Mouse (Mus musculus): ENCODE data around the gene Prkaca.
"Not testable (repeated sequence)": the region's sequence is repeated elsewhere in the genome, so short reads cannot be mapped to it uniquely, and the experiment has no call there.

The Prkaca gene

GRCm38 (mm10) chr8:83976101-83976630, 3.4 kb downstream of the Prkaca start:
- DNase-seq (ENCODE audit: low spot score): no peak

DNA sequence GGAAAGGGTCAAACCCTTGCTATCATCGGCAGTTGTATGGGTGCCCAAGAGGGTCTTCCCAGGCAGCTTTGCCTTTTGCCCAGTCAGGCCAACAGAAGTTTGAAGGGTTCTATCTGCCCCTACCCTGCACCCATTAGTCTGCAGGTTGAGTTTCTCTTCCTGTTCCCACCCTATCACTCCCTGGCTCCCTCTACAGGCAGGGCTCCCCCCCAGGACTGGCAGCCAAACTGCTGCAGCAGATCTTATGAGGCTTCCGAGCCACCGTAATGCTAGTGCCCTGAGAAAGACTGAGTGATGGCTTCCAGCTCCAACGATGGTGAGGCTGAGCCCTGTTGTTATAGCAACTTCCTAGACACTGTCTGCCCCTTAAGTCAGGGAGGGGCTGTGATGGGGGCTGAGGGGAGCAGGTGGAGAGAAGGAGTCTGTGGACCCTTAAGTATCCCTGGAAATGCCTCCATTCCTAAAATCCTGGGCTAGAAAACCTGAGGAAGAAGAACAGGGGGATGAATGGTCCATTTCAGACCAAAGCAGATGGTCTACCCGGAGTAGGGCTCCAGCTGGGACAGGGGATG, 4.1 kb downstream of the Prkaca start:
- DNase-seq (ENCODE audit: low spot score): no peak

DNA sequence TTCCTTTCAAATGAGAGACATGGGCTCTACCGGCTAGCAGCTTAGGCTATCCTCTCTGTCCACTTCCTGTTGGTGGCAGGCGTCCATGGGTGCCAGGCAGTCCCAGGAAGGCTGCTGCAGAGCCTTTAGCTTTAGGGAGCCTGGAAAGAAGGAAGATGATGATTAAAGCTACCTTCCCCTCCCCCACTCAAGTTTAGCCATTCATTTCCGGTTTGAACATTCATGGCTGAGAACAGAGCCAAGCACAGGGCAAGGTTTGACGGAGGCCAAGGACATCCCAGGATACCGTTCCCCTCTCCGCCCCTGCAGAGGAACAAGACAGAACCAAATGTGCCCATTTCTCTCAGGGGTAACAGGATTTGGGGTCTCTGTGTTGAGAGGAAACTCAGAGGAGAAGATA, 4.9 kb downstream of the Prkaca start:
- DNase-seq (ENCODE audit: low spot score): no peak

GRCm38 (mm10) chr8:83978200-83978599, 5.4 kb downstream of the Prkaca start:
- no peak for DNase-seq (ENCODE audit: low spot score)

DNA sequence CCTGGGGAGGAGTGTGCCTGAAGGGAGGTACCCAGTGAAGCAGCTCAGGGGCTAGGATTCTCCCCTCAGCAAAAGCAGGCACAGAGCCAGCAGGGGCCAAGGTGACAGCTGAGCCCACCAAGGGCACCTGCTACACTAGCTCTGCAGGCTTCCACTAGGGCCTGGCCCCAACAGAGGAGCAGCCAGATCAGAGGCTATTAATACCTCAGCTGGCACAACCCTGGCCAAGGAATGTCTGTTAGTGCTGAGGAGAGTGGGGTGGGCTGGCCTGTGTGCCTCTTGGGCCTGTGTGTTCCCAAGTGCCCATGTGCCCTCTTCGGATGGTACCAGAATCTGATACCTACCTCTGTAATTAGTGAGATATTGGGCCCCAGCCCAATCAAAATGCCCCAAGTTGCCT, 7.5 kb downstream of the Prkaca start:
- DNase-seq (ENCODE audit: low spot score): no peak

- DNase-seq (ENCODE audit: low spot score): no peak
Observed at GRCm38 (mm10) chr8:83980845-83981244, 8.1 kb downstream of the Prkaca start.

- DNase-seq (ENCODE audit: low spot score): no peak
Observed at GRCm38 (mm10) chr8:83981533-83981932, 8.7 kb downstream of the Prkaca start.

GRCm38 (mm10) chr8:83982449-83982848, 9.7 kb downstream of the Prkaca start:
- no peak for DNase-seq (ENCODE audit: low spot score)

DNA sequence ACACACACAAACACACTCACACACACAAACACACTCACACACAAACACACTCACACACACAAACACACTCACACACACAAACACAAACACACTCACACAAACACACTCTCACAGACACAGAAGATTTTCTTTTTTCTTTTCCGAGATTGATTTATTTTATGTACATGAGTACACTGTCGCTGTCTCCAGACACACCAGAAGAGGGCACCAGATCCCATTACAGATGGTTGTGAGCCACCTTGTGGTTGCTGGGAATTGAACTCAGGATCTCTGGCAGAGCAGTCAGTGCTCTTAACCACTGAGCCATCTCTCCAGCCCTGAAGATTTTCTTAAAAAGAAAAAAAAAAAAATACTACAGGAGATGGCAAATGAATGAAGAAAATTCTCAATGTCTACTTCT, 10.4 kb downstream of the Prkaca start:
- DNase-seq (ENCODE audit: low spot score): not testable (repeated sequence)

DNA sequence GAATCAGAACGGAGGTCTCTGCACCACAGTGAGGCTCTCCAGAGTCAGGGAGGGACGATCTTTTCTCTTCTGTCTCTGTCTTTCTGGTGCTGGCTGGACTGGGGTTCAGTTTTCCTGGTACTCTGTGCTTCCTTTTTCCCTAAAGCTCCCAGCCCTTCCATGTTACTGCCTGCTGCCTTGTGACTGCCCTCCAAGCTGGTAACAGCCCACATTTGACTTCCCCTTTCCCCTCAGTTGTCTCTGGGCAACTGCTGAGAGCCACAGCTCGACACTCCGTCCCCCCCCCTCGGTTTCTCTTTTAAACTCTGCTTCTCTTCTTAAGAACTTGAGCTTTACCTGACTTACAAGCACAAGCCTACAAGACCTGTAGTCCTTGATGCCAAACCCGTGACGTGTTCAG, 16.4 kb downstream of the Prkaca start:
- no peak for DNase-seq (ENCODE audit: low spot score)

DNA sequence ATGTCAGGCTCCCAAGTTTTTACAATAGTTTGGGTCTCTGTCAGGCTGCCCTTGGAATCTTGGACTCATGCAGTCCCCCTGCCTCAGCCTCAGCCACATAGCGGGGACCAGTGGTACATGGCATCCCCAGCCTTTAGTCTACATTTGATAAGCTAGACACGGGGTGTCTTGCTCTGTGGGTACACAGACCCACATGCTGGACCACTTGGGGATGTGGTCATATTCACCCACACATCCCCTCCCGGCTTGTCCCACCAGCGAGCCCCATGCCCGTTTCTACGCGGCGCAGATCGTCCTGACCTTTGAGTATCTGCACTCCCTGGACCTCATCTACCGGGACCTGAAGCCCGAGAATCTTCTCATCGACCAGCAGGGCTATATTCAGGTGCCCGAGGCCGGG, 17.4 kb downstream of the Prkaca start:
- no peak for DNase-seq (ENCODE audit: low spot score)

DNA sequence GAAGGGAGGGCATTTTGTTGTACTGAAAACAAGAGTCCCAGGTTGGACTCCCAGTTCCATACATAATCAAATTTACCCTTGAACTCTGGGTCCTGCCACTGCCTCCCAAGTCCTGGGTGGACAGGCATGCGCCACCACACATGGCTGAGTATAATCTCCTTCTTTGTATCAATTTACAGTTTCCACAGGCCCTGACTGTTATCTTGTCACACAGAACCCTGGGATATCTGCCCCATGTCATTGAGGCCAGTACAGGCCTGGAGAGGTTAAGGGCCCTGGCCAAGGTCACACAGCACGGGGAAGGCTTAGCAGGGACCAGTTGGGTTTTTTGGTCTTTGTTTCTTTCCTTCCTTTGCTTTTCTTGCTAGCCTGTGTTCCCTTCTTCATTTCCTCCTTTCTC, 19.7 kb downstream of the Prkaca start:
- no peak for DNase-seq (ENCODE audit: low spot score)

- no peak for DNase-seq (ENCODE audit: low spot score)
Observed at GRCm38 (mm10) chr8:83994030-83994429, 21.2 kb downstream of the Prkaca start.

GRCm38 (mm10) chr8:83995973-83996372, 23.2 kb downstream of the Prkaca start:
- no peak for DNase-seq (ENCODE audit: low spot score)

DNA sequence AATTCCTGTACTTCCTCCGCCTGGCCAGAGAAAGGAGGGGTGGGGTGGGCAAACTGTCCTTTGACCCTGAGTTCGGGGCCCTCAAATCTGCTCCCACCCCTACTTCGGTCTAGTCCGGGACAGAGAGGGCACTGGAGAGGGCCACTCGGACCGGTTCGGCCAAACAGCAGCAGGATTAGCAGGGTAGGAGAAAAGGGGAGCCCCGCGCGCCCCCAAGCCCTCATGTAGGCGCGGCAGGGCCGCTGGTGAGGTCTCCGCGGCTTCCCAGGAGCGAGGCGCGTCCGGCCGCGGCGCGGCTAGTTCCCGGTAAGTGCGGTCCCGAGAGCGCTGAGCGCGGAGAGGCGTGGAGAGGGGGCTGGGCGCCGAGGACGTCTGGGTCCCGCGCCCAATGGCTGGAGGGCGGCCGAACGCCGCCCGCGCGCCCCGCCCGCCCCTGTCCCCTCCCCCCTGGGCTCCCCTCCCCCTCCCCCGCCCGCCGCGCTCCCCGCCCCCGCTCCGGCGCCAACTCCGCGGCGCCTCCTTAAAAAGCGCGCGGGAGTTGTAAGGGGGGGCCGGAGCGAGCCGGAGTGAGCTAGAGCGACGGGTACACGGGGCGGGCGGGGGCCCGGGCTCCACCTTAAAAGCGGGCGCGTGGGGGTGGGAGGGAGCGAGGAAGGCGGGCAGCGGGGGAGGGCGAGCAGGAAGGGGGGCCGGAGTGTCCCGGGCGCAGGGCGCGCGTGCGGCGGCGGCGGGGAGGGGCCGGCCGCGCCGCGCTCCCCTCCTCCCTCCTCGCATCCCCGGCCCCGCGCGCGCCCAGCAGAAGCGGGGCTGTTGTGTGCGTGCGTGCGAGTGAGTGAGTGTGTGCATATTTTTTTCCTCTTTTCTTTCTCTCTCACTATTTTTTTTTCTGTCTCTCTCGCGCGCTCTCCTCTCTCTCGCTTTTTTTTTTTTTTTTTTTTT, 24.0 kb downstream of the Prkaca start:
- DNase-seq (ENCODE audit: low spot score): peak; percentile 79

DNA sequence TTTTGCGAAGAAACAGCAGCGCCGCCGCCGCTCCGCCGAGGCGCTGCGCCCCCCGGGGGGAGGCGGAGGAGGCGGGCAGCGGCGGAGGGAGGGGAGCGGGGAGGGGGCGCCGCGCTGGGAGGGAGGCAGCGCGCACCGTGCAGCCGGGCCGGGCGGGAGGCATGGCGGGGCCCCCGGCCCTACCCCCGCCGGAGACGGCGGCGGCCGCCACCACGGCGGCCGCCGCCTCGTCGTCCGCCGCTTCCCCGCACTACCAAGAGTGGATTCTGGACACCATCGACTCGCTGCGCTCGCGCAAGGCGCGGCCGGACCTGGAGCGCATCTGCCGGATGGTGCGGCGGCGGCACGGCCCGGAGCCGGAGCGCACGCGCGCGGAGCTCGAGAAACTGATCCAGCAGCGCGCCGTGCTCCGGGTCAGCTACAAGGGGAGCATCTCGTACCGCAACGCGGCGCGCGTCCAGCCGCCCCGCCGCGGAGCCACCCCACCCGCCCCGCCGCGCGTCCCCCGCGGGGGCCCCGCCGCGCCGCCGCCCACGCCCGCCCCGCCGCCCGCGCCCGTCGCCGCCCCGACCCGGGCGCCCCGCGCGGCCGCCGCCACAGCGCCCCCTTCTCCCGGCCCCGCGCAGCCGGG, 24.8 kb downstream of the Prkaca start, which contains the start of gene Samd1:
Gene Samd1 (plus strand): TSS at position 162 of the 631 bp plus-strand sequence.
- DNase-seq (ENCODE audit: low spot score): no peak

GRCm38 (mm10) chr8:83998231-83999056, 25.7 kb downstream of the Prkaca start:
- DNase-seq (ENCODE audit: low spot score): no peak

GRCm38 (mm10) chr8:83999057-83999705, 26.4 kb downstream of the Prkaca start:
- DNase-seq (ENCODE audit: low spot score): no peak

GRCm38 (mm10) chr8:83999825-84000224, 27.0 kb downstream of the Prkaca start:
- DNase-seq (ENCODE audit: low spot score): no peak

GRCm38 (mm10) chr8:84001281-84002000, 28.6 kb downstream of the Prkaca start, which contains the start of gene 1700067K01Rik:
Gene 1700067K01Rik (plus strand): TSS chr8:84001502.
- DNase-seq (ENCODE audit: low spot score): no peak

Measured in ovary, postnatal 14 days (tissue).